Mouse (Mus musculus): ENCODE measurements around the gene Lrp5.
A peak's percentile ranks its signal among the peaks of the same experiment; 100 is the strongest.
"Not testable (repeated sequence)": the region's sequence is repeated elsewhere in the genome, so short reads cannot be mapped to it uniquely, and the experiment has no call there.

Gene Lrp5

DNA sequence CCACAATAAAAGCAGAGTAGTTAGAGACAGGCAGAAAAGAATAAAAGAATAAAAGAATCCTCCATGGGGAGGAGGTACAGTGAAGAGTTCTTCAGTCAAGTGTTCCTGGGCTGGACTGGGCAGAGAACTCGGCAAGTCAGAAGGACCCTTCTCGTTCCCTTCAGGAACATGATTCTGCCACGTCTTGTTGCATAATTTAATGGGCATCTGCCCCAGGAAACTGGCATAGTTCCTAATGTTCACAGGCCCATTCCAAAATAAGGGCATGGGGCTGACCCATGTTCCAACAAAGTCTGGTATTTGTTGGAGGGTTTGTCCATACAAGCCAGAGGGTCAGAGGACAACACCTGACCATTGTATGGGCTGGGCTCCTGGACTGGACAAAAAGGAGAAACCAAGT is 8.6 kb upstream of the Lrp5 start:
- no peak for DNase-seq

DNA sequence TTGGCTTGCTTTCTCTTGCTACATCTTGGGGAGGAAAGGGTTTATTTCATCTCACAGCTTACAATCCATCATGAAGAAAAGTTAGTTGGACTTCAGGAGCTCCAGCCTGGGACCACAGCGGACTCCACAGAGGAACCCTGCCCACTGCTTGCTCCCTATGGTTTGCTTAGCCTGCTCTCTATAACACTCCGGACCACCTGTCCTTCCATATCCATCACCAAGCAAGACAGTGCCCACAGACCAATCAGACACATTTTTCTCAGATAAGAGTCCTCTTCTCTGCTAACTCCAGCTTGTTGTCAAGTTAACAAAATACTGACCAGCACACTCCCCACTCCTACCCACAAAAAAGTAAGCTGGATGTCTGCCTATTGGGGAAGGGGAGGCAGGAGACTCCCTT is 8.1 kb upstream of the Lrp5 start:
- DNase-seq, result no peak

DNA sequence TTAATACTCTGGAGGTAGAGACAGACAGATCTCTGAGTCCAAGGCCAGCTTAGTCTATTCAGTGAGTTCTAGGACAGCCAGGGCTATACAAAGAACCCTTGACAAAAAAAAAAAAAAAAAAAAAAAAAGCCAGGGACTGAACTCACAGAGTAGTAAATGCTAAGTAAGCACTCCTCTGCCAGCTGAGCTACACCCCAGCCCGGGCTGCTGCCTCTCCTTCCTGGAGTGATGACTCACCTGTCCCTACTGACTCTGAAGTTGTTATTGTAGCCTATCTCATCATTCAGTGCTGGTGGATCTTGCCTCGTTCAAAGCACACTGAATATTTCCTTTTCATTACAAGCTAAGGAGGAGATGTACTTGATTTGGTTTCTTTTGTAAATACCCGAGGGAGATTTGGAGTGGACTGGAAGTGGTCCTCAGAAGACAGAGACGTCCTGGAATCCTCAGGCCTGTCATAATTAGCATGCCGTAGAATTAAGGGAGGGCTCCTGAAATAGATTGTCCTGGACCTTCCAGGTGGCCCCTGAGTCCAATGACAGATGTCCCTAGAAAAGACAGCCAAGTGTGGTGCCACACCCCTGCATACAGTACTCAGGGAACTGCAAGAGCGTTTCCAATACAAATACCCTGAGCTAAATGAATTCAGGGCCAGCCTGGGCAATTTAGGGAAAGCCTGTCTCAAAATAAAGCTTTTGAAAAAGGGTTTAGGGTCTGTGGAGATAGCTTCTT is 6.2 kb upstream of the Lrp5 start:
- DNase-seq, result no peak

DNA sequence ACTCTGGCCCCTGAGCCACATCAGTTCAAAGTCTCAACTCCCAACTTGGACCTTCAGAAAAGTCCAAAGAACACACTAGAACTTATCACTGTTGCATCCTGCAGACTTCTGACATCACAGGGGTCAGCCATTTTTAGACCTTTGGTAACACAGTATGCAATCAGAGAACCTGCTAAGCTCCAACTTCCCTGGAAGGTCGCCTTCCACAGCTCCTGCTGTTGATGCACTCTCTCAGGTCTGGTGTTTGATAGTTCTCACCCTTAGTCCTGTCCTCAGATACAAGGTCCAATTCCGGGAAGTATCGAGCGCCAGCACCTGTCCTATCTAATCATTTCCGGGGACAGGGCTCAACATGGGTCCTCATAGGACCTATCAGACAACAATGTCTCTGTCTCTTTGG is 5.0 kb upstream of the Lrp5 start:
- DNase-seq, result no peak

DNA sequence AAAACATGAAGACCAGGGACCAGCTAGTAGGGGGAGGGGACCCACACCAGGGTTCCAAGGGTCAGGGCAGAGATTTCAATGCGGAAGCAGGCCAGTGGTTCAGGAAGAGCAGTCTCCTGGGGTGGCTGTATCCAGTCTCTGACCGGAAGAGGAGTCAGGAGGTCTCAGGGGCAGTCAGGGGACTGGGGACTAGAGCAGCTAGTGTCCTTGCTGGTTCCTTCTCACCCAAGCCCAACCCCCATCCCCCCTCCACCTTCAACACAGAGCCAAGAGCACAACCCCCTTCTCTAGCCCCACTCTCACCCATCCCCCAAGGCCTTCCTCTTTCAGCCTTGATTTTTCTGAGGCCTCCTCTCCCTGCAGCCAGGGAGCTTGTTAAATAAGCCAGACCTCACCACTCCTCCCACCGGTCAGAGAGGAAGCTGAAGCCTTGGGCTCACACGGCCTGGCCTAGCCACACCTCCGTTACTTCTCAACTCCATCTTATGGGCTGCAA is 1.4 kb upstream of the Lrp5 start:
- no peak for DNase-seq

DNA sequence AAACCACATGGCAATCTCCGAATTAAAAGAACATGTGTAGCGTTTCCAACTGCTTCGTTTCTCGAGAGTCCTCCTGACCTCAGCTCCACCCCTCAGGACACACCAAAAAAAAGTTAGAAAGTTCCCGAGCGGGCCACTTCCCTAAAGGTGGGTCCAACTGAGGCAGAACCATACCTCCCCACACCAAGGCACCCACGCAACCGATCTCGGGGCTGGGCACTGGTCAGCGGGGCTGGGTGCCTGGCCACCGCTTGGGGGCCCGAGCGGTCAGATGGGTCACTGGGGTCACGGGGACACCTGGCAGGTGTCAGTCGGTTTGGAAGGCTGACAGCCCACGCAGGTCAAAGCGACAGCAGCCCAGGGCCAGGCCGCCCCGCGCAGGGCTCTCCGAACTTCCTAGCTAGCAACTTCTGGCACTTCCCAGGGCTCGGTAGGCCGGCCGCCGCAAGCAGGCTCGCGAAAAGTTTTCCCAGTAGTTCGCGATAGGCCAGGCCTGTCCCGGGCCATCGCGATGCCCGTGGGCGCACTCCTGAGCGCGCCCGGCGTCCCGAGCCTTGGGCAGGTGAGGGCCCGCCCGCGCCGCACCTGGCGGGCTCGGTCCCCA is 651 bp downstream of the Lrp5 start:
- DNase-seq, result no peak

DNA sequence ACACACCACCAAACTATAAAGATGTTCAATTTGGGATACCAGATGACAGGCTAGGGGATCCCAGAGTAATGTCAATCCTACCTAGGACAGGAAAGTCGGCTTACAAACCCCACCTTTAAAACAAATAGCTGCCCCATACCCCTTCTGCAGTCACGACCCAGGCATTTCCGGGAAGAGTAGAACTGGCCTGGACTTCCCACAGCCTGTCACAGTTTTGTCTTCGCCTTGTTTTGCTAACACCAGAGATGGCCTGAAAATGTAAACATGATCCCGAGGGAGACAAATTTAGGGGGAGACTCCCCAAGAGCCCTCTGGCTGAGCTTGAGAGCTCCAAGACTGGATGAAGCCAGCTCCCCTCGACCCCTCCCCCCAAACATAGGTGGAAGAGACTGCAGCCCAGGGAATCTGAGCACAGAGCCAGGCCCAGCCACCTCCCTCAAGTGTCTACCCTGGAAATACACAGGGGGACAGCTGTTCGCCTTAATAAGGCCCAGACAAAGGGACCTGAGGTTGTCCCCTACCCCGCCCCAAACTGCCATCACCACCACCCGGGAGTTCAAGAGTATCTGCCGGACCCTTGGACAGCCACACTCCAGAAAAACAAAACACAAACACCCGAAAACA is 1.3 kb downstream of the Lrp5 start:
- no peak for DNase-seq

DNA sequence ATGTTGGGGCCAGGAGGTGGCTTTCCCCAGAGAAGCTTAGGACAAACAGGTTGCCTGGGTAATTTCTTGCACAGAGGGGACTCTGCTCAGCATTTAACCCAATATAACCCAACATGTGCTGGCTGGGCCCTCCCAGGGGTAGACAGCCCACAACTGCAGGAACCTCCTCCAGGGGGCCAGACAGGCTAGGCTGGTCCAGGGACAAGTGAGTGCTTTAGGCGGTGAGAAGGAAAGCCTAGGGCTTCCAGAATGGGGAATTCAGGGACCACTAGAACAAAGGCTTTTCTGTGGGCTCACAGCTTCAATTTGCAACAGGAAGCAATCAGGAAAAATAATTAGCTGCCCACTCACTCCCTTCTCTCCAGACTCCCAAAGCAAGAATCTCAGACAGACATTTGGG is 1.9 kb downstream of the Lrp5 start:
- no peak for DNase-seq

DNA sequence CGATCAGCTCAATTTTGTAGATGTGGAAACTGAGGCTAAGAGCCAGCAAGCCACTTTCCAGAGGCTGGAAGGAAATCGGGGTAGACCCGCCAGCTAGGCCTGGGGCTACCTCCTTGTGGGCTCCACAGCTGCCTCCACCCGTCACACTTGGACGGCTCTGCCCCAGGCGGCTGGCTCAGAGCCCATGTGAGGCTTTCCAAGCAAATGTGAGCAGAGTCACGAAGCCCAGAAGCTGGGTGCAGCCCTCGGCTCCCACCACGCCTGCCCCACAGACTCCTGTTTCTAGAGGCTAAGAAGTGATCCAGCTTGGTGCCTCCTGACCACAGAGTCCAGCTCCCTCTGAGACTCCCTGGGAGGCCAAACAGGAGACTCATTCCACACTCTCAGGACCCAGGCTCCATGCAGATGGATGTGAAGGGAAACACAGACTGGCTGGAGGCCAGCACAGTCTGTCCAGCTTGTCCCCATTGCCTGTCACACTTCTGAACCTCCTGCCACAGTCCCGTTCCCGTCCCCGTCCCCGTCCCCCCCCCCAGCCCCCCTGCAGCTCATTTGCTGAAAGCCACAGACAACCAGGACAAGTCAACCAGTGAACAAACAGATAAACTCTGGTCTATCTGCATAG is 4.9 kb downstream of the Lrp5 start:
- DNase-seq, result no peak

DNA sequence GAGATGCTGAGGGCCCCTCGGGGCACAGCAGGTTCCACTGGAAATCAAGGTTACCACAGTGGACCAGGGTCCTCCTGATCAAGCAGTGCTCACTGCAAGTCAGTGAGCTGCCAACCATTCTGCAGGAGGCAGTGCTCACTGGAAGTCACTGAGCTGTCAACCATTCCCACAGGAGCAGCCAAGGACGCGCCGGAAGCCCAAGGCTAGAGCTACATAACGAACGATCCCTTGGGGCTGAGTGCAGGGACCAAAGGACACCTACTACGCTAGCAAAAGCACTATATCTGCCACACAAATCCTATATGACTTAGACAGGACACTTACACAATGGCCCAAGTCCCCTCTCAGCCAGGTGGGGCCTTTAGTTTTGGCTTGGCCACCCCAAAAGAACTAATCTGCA is 5.6 kb downstream of the Lrp5 start:
- no peak for DNase-seq

DNA sequence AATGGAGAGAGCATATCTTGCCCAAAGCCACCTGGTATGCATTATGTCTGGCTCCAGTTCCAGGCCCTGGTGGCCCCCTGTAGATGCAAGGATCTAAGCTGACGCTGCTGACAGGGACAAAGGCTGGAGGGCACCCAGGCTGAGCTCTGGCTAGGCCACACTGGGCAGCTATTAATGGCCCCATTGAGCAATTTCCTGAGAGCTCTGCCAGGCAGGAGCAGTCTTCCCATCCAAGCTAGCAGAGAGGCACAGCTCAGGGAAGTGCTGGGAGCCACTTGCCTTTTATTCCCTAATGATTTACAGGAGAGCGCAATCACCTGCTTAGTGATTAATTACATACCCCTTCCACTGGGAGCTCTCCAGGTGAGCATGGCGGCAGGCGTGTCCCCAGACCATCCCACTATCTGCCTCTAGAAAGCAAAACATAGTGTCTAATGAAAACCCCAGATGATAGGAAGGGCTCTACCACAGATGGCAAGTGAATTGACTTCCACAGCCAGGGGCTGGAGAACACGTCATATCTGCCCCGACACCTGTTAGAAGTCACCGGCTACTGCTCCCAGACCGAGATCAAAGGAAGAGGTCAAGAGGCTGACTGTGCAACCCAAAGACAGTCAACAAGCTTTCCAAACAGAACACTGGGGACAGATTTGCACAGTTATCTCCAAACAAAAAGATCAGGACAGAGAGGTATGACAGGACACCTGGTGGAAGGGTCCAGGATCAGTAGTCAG is 12.1 kb downstream of the Lrp5 start:
- no peak for DNase-seq

DNA sequence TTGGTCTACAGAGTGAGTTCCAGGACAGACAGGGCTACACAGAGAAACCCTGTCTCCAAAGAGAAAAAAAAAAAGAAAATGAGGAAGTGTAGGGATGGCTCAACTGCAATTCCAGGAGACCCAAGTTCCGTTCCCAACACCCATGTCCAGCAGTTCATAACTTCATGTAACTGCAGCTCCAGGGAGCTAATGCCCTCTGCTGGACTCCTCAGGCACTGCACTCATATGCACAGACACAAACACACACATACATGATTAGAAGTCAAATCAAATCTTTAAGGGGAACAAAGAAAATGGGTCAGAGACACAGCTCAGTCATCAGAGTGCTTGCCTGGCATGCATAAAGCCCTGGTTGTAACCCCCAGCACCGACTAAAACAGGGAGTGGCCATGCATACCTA is 13.2 kb downstream of the Lrp5 start:
- DNase-seq, result peak in 1 of 2 experiments; percentile 26

DNA sequence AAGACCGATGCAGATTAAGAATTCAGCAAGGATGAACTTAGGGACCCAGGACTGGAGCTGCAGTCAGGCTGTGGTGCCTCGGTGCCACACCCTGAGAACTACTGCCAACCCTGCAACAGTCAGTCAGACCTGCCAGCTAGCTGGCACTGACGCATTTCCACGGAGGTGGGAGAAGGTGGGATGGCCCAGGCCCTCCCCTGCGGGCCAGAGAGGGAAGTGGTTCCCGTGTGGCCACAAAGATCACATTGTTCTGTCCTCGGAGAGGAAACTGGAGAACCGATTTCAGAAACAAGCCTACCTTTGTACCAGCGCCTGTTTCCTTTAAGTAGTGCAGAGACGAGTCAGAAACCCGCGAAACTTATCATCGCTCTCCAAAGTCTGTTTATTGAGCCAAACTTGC is 17.3 kb downstream of the Lrp5 start:
- DNase-seq, result no peak

DNA sequence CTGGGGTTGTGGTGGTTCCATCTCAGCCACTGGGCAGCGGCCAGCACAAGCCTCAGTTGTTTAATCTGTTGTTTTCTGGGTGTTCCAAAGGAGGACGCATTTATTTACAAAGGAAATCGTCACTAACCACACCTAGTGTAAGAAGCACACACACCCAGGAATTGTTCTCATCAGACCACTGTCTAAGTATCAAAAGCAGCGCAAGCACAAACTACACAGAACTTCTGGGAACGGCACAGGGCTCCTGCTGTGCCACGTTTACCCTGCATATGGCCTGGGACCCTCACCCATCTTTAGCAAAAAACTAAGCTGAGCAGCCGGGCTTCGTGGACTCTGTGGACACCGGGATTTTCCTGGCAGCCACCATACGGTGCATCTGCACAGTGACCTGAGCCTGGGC is 17.8 kb downstream of the Lrp5 start:
- DNase-seq, result no peak

DNA sequence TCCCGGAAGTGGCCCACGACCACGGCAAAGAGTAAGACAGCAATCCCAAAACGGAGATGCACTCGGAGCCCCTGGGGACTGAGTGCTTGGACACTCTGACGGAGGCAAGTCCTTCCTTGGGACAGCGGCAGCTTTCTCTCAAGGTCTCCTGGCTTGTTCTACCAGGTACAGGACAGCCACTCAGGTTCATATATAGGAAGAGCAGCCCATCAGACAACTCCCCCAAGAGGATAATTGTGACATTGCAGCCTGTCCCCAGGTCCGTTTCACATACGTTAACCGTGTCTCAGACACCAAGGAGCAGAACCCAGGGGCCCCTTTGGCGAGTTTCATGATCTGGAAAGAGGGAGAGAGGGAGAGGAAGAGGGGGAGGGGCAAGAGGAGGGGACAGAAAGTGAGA is 18.4 kb downstream of the Lrp5 start:
- peak; percentile 60 to 65 for DNase-seq

DNA sequence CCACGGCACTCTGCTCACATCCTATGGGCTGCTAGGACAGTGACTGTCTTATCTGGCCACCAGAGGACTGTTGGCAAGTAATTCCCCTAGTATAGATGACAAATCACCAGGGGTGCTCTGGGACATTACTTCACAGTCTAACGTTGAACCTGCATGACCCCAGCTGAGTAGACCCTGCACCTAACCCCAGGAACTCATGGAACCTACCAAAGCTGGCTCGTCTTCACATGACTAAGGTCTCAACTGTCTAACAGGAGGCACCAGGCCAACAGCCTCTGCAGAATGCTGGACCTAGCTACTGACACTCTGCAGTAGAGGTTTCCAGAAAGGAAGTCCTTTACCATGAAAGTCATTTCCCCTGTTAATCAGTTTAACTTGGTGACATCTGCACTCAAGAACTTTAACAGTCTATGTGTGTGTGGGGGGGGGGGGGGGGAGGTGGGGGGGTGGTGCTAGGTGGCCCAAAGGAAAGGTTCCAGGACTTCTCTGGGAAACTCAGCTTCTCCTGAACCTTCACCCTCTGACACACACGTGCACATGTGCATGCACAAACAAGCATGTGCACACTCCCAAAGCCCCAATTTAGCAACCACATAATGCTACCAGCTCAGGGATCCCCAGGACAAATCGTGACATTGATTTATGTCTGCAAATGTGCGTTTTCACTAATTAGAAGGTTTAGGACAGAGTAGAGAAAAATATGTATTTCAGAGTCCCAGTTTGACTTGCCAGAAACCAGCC is 19.0 kb downstream of the Lrp5 start:
- no peak for DNase-seq

DNA sequence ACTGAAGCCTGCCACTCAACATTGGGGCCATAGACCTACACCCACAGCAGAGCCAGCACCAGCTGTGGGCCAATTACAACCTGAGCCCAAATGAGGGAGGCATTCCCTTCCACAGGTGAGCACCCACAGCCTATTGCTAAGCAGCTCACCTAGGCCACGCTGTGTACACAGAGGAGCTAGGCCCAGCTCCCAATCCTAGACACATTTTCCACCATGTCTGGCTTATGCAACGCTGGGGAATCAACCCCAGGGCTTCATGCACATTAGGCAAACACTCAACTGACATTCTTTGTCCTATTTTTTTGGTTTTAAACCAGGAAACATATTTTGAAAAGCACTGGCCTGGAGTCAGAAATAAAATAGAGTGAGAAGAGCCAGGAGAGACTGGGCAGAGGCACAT is 19.7 kb downstream of the Lrp5 start:
- no peak for DNase-seq

DNA sequence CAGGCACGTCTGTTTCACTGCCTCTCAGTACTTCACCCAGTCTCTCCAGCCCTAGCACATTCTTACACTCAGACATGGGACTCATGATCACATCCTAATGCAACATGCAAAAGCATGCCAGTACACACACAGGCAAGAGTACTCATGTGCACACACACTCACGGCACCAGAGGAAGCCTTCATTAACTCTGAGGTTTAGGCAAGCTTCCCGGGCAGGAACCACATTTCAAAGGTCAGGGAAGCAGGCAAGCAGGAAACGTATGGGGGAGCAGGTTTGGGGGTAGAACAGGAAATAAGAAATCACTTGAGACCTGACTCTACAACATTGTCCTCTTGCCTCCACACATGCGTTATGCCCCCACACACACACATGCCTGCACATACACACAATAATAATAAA is 20.9 kb downstream of the Lrp5 start:
- DNase-seq, result peak in 1 of 2 experiments; percentile 15

DNA sequence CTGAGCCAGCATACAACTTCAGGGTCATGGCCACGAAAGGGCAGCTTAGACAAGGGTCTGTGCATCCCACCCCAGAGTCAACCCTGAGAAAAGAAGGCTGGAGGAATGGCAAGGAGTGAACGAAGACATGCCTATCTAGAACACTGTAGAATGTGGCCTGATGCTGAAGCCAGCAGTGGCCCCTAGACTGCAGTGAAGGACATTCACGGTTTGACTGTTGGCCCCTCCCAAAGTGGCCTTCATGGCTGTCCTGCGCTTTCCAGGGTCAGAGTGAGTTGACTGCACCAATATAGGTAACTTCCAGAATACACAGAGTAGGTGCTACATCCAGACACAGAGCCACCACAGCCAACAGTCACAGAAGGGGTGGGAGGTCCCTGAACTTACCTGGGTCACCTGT is 28.4 kb downstream of the Lrp5 start:
- DNase-seq, result no peak

DNA sequence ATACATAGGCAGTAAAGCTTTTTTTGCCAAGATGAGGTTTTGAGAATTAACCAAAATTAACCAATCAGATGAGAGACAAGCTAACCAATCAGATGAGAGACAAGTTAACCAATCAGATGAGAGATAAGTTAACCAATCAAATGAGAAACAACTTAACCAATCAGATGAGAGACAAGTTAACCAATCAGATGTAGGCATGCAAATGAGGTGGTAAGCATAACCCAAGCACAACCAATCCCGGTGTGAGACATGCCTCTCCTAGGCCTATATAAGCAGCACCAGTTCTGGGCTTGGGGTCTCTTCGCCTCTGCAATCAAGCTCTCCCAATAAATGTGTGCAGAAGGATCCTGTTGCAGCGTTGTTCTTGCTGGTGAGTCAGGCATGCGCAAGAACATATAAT is 29.3 kb downstream of the Lrp5 start:
- DNase-seq, result not testable (repeated sequence)

DNA sequence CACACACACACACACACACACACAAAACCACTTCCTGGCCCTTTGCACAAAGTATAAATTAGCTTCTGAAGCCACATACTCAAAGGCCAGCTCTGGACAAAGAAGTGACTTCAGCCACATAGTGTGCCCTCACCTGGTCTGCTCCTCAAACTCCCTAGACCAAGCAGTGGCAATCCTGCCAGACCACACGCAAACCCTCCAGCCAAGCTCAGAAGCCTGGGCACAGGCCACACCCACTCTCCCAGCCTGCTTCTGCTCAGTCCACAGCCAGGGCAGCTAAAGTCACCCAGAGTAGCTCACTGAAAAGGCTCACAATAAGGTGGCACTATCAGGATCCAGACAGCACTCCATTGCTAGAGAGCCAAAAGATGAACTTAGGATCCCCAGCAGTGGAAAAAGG is 30.2 kb downstream of the Lrp5 start:
- no peak for DNase-seq

DNA sequence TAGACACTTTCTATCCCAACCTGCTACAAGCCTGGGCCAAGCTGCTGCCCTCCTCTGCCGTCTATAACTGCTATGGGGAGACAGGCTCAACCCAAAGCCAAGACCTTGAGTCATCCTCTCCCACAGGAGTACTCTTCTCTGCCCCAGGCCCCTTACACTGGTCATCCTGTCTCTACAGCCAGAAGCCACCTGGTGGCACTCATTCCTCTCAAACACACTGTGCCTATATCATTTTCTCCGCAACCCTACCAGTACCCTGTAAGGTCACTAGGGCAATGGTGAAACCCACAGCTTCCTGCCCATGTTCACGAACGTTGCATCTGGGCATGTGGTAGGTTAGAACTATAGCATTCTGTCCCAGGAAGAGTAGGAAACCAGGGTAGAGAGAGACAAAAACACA is 31.4 kb downstream of the Lrp5 start:
- DNase-seq, result no peak

DNA sequence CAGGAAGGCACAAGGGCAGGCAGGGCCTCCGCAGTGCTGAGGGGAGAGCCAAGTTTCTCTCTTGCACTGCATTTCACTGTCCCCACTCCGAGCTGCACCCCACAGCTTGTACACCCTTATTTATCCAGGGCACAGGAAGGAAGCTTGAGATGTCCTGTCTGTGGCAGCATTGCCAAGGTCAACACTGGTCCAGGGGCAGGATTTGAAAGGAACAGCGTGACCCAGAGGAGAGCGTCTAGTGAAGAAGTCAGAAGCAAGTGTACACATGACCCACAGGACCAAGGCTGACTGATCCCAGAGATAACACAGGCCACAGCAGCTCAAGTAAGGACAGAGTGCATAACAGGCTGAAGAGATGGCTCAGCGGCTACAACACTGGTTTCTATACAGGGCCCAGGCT is 32.3 kb downstream of the Lrp5 start:
- no peak for DNase-seq
